Mouse (Mus musculus): ENCODE measurements around the gene Ulk2. TPM values are rescaled to one million over a fixed set of nuclear protein-coding genes. Genes with fewer than 3 reads are reported as not detected.

Ulk2 gene
- total RNA-seq, 4 experiments from 2014 or later: 32.9 to 41.0 (median 38.6) TPM

- no peak for DNase-seq
Observed at GRCm38 (mm10) chr11:61760518-61760917, 94.4 kb downstream of the Ulk2 start.

GRCm38 (mm10) chr11:61757151-61757550 lies 97.7 kb downstream of the Ulk2 start:
- no peak for DNase-seq

DNA sequence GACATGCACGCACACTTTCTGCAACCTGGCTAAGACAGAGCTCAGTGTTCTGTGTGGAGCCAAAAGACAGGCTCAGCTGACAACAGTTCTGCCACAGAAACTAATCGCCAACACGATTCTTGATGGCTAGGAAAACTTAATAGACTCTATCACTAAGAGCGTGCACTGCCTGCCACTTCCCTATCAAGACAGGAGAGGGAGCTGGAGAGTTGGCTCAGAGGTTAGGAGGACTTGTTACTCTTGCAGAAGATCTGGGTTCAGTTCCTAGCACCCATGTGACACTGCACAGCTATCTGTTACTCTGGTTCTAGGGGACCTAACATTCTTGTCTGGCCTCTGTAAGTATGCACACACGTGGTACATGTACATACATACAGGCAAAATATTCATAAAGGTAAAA lies 103.3 kb downstream of the Ulk2 start:
- no peak for DNase-seq

DNA sequence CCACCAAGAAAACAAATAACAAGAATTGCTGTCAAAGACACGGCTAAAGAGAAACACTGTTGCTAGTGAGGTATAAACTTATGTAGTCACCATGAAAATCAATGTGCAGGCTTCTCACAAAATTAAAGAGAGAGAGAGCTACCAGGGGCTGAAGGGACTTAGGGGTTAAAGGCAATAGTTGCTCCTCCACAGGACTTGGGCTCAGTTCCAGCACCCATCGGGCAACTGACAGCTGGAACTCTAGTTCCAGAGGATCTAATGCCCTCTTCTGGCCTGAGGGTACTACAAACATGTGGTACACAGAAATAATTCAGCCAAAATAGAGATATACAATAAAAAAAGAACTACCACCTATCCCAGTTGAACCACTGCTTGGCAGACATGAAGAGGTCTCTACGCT lies 107.7 kb downstream of the Ulk2 start:
- DNase-seq: no peak

DNA sequence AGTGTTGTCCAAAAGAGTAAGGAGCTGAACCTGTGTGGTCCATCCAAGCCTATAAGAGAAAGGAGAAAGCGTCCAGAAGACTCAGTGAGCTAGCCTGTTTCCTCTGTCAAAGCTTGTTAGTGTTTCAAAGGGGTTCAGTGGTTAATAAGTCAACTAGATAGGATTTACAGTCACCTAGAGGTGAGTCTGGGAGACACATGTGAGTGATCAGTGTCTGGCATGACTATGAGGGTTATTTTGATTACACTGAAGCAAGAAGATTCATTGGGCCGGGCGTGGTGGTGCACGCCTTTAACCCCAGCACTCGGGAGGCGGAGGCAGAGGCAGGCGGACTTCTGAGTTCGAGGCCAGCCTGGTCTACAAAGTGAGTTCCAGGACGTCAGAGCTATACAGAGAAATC lies 109.1 kb downstream of the Ulk2 start:
- no peak for DNase-seq

DNA sequence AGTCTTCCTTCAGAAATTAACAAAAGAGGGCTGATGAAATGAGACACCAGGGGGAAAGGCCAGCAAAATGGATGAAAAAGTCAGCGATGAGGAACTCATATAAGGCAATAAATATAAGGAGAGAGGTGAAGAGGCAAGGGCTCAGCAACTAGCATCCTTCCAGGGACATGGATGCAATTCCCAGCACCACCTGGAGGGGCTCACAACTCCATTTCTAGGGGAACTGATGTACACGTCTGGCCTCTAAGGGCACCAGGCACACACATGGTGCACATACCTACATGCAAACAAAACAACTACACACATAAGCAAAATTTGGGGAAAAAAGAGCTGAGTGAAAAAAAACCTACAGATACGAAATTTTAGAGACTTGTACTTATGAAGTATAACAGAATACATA lies 110.4 kb downstream of the Ulk2 start:
- DNase-seq: no peak

GRCm38 (mm10) chr11:61743768-61744167 lies 111.1 kb downstream of the Ulk2 start:
- no peak for DNase-seq

- no peak for DNase-seq
Observed at GRCm38 (mm10) chr11:61740500-61740899, 114.4 kb downstream of the Ulk2 start.

GRCm38 (mm10) chr11:61737290-61737689 lies 117.6 kb downstream of the Ulk2 start:
- no peak for DNase-seq

- DNase-seq: no peak
Observed at GRCm38 (mm10) chr11:61732672-61733071, 122.2 kb downstream of the Ulk2 start.

DNA sequence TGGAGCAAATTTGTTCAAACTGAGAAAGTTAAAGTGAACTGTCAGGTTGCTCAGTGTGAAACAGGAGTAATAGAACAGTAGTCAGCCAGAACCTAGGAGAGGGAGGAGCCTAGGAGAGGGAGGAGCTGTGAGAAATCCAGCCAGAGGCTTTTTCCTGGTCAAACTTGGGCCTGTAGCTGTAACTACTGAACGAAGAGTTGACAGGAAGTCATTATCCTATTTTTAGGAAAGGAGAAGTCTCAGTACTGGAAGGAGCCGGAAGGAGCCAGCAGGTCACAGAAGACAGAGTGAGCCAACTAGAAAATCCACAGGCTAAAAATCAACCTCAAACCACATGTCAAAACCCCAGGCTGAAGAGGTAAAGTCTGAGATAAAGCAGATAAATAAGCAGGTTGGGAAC lies 126.8 kb downstream of the Ulk2 start:
- DNase-seq: no peak

Other genes with a start within 250 kb of the Ulk2 start
- 10 to 100 TPM in 3 of 4 experiments, 1 to 10 TPM in 1; 9.4 to 12.4 (median 11.9) TPM for gene Grap, start 201.8 kb downstream of the Ulk2 start, total RNA-seq (2022)
- gene Fam83g, start 171.0 kb downstream of the Ulk2 start, total RNA-seq (2022): 1 to 10 TPM; 1.7 to 2.9 (median 2.3) TPM
- gene Slc5a10, start 134.2 kb downstream of the Ulk2 start, total RNA-seq (2022): under 1 TPM in 3 of 4 experiments, not detected in 1; 0.14 to 0.30 (median 0.25) TPM
- 10 to 100 TPM; 30.4 to 39.7 (median 36.2) TPM for gene Prpsap2, start 93.0 kb downstream of the Ulk2 start, total RNA-seq (2022)
- 10 to 100 TPM; 28.9 to 36.8 (median 33.7) TPM for gene Akap10, start 75.2 kb upstream of the Ulk2 start, total RNA-seq (2022)
- 1 to 10 TPM; 5.7 to 8.3 (median 7.3) TPM for gene Specc1, start 101.7 kb upstream of the Ulk2 start, total RNA-seq (2022)

All from adrenal gland, adult 8-10 months (tissue).